Mouse (Mus musculus) heart, adult 2 months (tissue): Measurements from ENCODE around the gene Pkhd1.
"Not testable (repeated sequence)": the region's sequence is repeated elsewhere in the genome, so short reads cannot be mapped to it uniquely, and the experiment has no call there.

Experiments used
- CTCF ChIP-seq: fragments of 200-600 bp; IDR thresholded peaks from 2 replicates; pipeline ENCODE4 v1.8.1; 2022; ENCODE audit warnings: antibody characterized with exemption, mild to moderate bottlenecking, moderate library complexity
- EP300 ChIP-seq: fragments of 200-500 bp; IDR thresholded peaks from 2 replicates; pipeline ENCODE4 v1.6.1; 2011; ENCODE audit warnings: low read depth, low read length, control low read depth; ENCODE audit not compliant: insufficient read depth

DNA sequence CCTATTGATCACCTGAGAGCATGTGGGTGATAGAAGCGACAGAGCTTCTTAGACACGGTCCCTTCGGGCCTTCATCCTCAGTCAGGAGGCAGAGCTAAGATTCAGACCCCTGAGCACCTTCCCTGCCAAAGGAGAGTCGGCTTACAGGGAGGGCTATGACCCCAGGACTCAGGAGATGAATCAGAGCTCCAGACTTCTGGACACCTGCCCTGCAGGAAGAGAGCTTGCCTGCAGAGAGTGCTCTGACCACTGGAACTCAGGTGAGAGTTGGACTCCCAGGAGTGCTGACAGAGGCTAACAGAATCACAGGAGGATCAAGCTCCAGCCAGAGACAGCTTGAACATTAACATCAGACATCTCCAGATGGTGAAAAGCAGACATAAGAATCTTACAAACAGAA is 467.2 kb downstream of the Pkhd1 start:
- TF ChIP-seq CTCF, EP300: not testable (repeated sequence)
